ENCODE assay signal across 22 mouse cellular contexts in genomic region chr13:56332356-56332755, GRCm38 (mm10). TPM values are rescaled to one million over a fixed set of nuclear protein-coding genes. Genes with fewer than 3 reads are reported as not detected.
DNase-seq lines count a peak whose midpoint lies in the region; ATAC-seq and TF ChIP-seq lines count a peak whose summit lies in the region.
"Had no signal": no experiment of that assay in that cellular context is flagged by ENCODE, and none has a peak within 500 bp of the region (broad histone marks: within the 10 kb centered on the region; RNA-seq: fewer than 3 reads in every experiment).

No protein-coding gene starts in this region.

- no peak overlapping the region for H3K4me3 ChIP-seq in hindbrain, postnatal 0 days (ENCODE audit: low read length)
- no peak overlapping the region for H3K4me3 ChIP-seq in hindbrain, embryonic 11.5 days (ENCODE audit: low read depth, low read length)
- H3K4me3 ChIP-seq in midbrain, embryonic 10.5 days = no peak overlapping the region
- no peak overlapping the region for H3K4me3 ChIP-seq in midbrain, embryonic 11.5 days (ENCODE audit: low read depth, low read length)
- H3K4me3 ChIP-seq: embryonic facial prominence, embryonic 13.5 days; embryonic facial prominence, embryonic 15.5 days; erythroblast, embryonic 14.5 days; forebrain, embryonic 10.5 days; forebrain, embryonic 12.5 days had no signal

- ATAC-seq in cerebellum, adult (ENCODE audit: insufficient number of reproducible peaks, low FRiP score, low TSS enrichment) = no peak
- ATAC-seq in hindbrain, postnatal 0 days = 0 out of 2 replicates have a peak, but pooled peaks have one; percentile 8
- no peak for ATAC-seq in hindbrain, embryonic 11.5 days (ENCODE audit: low FRiP score)
- ATAC-seq in midbrain, embryonic 11.5 days (ENCODE audit: low FRiP score) = no peak
- ATAC-seq: forebrain, embryonic 14.5 days; forebrain, embryonic 16.5 days had no signal

- no peaks in the 10 kb centered on the region for H3K4me1 ChIP-seq in hindbrain, postnatal 0 days (ENCODE audit: insufficient read depth, low read length)
- 0 out of 2 replicates have a peak, but pooled peaks cover 2% of the 10 kb centered on the region for H3K4me1 ChIP-seq in hindbrain, embryonic 11.5 days (replicated peaks; ENCODE audit: control insufficient read depth, insufficient read depth, low read length)
- H3K4me1 ChIP-seq in midbrain, embryonic 10.5 days = peaks cover 49% of the 10 kb centered on the region
- H3K4me1 ChIP-seq in midbrain, embryonic 11.5 days (ENCODE audit: control insufficient read depth, insufficient read depth, low read length) = peaks cover 21% of the 10 kb centered on the region

- no peak for TF ChIP-seq CTCF in hindbrain, postnatal 0 days (IDR thresholded peaks at IDR 0.05; ENCODE audit: low read depth)

- H3K36me3 ChIP-seq in hindbrain, postnatal 0 days (ENCODE audit: insufficient read depth, low read length) = no peaks in the 10 kb centered on the region
- no peaks in the 10 kb centered on the region for H3K36me3 ChIP-seq in hindbrain, embryonic 11.5 days (ENCODE audit: control insufficient read depth, insufficient read depth, low read length)
- H3K36me3 ChIP-seq in midbrain, embryonic 10.5 days = no peaks in the 10 kb centered on the region
- H3K36me3 ChIP-seq in midbrain, embryonic 11.5 days (ENCODE audit: control insufficient read depth, insufficient read depth, low read length) = no peaks in the 10 kb centered on the region
- H3K36me3 ChIP-seq: embryonic facial prominence, embryonic 13.5 days; embryonic facial prominence, embryonic 15.5 days; forebrain, embryonic 10.5 days; forebrain, embryonic 12.5 days had no signal

- H3K9me3 ChIP-seq in hindbrain, postnatal 0 days (ENCODE audit: low read length) = no peaks in the 10 kb centered on the region
- no peaks in the 10 kb centered on the region for H3K9me3 ChIP-seq in hindbrain, embryonic 11.5 days (ENCODE audit: control insufficient read depth, low read length)
- H3K9me3 ChIP-seq in midbrain, embryonic 10.5 days (replicated peaks) = no peaks in the 10 kb centered on the region
- H3K9me3 ChIP-seq in midbrain, embryonic 11.5 days (ENCODE audit: control insufficient read depth, low read length) = no peaks in the 10 kb centered on the region
- H3K9me3 ChIP-seq: embryonic facial prominence, embryonic 13.5 days; embryonic facial prominence, embryonic 15.5 days; forebrain, embryonic 10.5 days; forebrain, embryonic 12.5 days had no signal

- no peak overlapping the region for H3K27ac ChIP-seq in hindbrain, postnatal 0 days
- no peak overlapping the region for H3K27ac ChIP-seq in hindbrain, embryonic 11.5 days (ENCODE audit: low read depth, low read length)
- peak overlapping the region; percentile 34; the same call in 1 of the 2 replicates for H3K27ac ChIP-seq in midbrain, embryonic 10.5 days (replicated peaks)
- H3K27ac ChIP-seq in midbrain, embryonic 11.5 days (ENCODE audit: low read depth, low read length) = no peak overlapping the region
- H3K27ac ChIP-seq: embryonic facial prominence, embryonic 13.5 days; embryonic facial prominence, embryonic 15.5 days; forebrain, embryonic 12.5 days had no signal

- H3K4me2 ChIP-seq in hindbrain, postnatal 0 days (ENCODE audit: low read depth, low read length) = no peak overlapping the region
- H3K4me2 ChIP-seq in hindbrain, embryonic 11.5 days (replicated peaks; ENCODE audit: low read depth, low read length) = no peak overlapping the region
- H3K4me2 ChIP-seq in midbrain, embryonic 11.5 days = no peak overlapping the region
- H3K4me2 ChIP-seq: embryonic facial prominence, embryonic 13.5 days; embryonic facial prominence, embryonic 15.5 days; forebrain, embryonic 12.5 days had no signal

- DNase-seq in cerebellum, postnatal 14 days = peak; percentile 73 to 80
- peak; percentile 42 for DNase-seq in hindbrain, postnatal 0 days (ENCODE audit: low spot score)
- no peak for DNase-seq in hindbrain, embryonic 11.5 days (ENCODE audit: low spot score)
- no peak for DNase-seq in midbrain, embryonic 10.5 days (ENCODE audit: low spot score)
- DNase-seq in midbrain, embryonic 11.5 days (ENCODE audit: low spot score, missing footprints) = no peak
- DNase-seq: adrenal gland, adult 2 months; adrenal gland, postnatal 10 days; adrenal gland, postnatal 25 days; cerebellum, adult 18-20 months; cerebellum, adult 8-10 months; cerebellum, postnatal 36 days; embryo, embryonic 11 days had no signal

- H3K9ac ChIP-seq in hindbrain, postnatal 0 days (replicated peaks; ENCODE audit: low read length) = no peak overlapping the region
- no peak overlapping the region for H3K9ac ChIP-seq in hindbrain, embryonic 11.5 days (ENCODE audit: low read depth, low read length)
- no peak overlapping the region for H3K9ac ChIP-seq in midbrain, embryonic 11.5 days (ENCODE audit: low read length)
- H3K9ac ChIP-seq: embryonic facial prominence, embryonic 13.5 days; embryonic facial prominence, embryonic 15.5 days; forebrain, embryonic 12.5 days had no signal

- 63% methylated on average over 6 of the region's 6 CpGs for WGBS in hindbrain, postnatal 0 days
- WGBS in hindbrain, embryonic 11.5 days = 87% methylated on average over 6 of the region's 6 CpGs
- WGBS in midbrain, embryonic 10.5 days = 82% methylated on average over 6 of the region's 6 CpGs
- WGBS in midbrain, embryonic 11.5 days = 82% methylated on average over 6 of the region's 6 CpGs

- H3K27me3 ChIP-seq in hindbrain, postnatal 0 days (ENCODE audit: insufficient read depth, low read length) = no peaks in the 10 kb centered on the region
- no peaks in the 10 kb centered on the region for H3K27me3 ChIP-seq in hindbrain, embryonic 11.5 days (ENCODE audit: control insufficient read depth, insufficient read depth, low read length)
- H3K27me3 ChIP-seq in midbrain, embryonic 10.5 days (ENCODE audit: low read depth, poor library complexity, severe bottlenecking) = peaks cover 31% of the 10 kb centered on the region
- H3K27me3 ChIP-seq in midbrain, embryonic 11.5 days (ENCODE audit: control insufficient read depth, insufficient read depth, low read length) = peaks cover 5% of the 10 kb centered on the region
- H3K27me3 ChIP-seq: embryonic facial prominence, embryonic 13.5 days; embryonic facial prominence, embryonic 15.5 days had no signal

RNA-seq across cellular contexts. Expression of gene Cxcl14, which starts 36.0 kb away (rescaled TPM):
- total RNA-seq in hindbrain, postnatal 0 days (2014; rRNA removed) = 17.5 and 20.2 TPM in 2 replicates
- 19.2 and 19.9 TPM in 2 replicates for polyA plus RNA-seq in hindbrain, postnatal 0 days (2015; fragmentation: Nextera tagmentation; extraction: Ambion mirVana)
- 19.3 and 23.4 TPM in 2 replicates for polyA plus RNA-seq in hindbrain, embryonic 11.5 days (2014; fragmentation: Nextera tagmentation; extraction: Ambion mirVana)
- 5.4 and 9.3 TPM in 2 replicates for polyA plus RNA-seq in midbrain, embryonic 10.5 days (2016; fragmentation: Nextera tagmentation; extraction: Ambion mirVana)
- 9.2 and 9.3 TPM in 2 replicates for polyA plus RNA-seq in midbrain, embryonic 11.5 days (2014; fragmentation: Nextera tagmentation; extraction: Ambion mirVana)
- total RNA-seq: common myeloid progenitor, adult 5-6 weeks; MEL had no signal
- polyA plus RNA-seq: erythroblast, embryonic 14.5 days had no signal

Comparison
In these comparisons a context has a peak if more than half of its experiments do, and no peak if none do; other contexts are left out.
1. DNase-seq: peak in cerebellum, postnatal 14 days (2 of 2) and hindbrain, postnatal 0 days (single experiment); none in hindbrain, embryonic 11.5 days (single experiment), midbrain, embryonic 10.5 days (single experiment) and midbrain, embryonic 11.5 days (single experiment).